Mouse (Mus musculus): ENCODE measurements around the gene Bok. TPM values are rescaled to one million over a fixed set of nuclear protein-coding genes. Genes with fewer than 3 reads are reported as not detected.

The Bok gene
- polyA plus RNA-seq, 1 experiment: 37.8 TPM

DNA sequence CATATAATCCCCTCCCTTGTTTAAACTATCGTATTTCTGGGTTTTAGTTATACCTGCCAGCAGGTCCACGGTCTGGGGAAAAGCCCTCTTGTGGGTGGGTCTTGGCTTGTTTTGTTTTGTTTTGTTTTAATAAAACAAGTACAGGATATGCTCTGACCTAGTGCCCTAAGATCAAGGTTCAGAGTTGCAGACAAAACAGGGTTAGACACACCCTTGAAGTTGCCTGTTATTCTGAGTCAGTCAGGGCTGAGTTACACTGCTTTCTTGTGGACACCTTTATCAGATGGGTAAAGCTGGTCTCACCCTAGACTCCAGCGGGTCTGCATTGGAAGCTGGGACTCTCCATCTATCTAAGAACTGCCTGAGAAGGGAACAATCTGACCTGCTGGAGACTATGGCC is 8.0 kb downstream of the Bok start:
- Histone ChIP-seq H3K4me3 (no peak overlapping the region), H3K4me2 (ENCODE audit: low read depth) (no peak overlapping the region), H3K79me2 (ENCODE audit: control insufficient read depth, insufficient read depth) (no peaks in the 10 kb centered on the region), H3K27me3 (ENCODE audit: control insufficient read depth, insufficient read depth, insufficient read length) (no peaks in the 10 kb centered on the region), H3K36me3 (ENCODE audit: control insufficient read depth, insufficient read depth) (peaks cover 4% of the 10 kb centered on the region), H3ac (ENCODE audit: control insufficient read depth, insufficient read length) (no peak overlapping the region)
- TF ChIP-seq REST (IDR thresholded peaks at IDR 0.05; ENCODE audit: insufficient read depth, insufficient read length): no peak
- no peak for TF ChIP-seq TCF3 (IDR thresholded peaks at IDR 0.05; ENCODE audit: insufficient read length, low read depth)
- no peak for TF ChIP-seq CEBPB (IDR thresholded peaks at IDR 0.05; ENCODE audit: insufficient read depth, poor library complexity, severe bottlenecking)
- TF ChIP-seq MYOG (IDR thresholded peaks at IDR 0.05; ENCODE audit: control insufficient read depth in 1 of 3, insufficient read depth in 1 of 3, insufficient read length in 2 of 3, low read depth in 2 of 3): no peak
- no peak for TF ChIP-seq USF1 (IDR thresholded peaks at IDR 0.05; ENCODE audit: low read depth)
- no peak for TF ChIP-seq E2F4 (IDR thresholded peaks at IDR 0.05; ENCODE audit: insufficient read depth)

DNA sequence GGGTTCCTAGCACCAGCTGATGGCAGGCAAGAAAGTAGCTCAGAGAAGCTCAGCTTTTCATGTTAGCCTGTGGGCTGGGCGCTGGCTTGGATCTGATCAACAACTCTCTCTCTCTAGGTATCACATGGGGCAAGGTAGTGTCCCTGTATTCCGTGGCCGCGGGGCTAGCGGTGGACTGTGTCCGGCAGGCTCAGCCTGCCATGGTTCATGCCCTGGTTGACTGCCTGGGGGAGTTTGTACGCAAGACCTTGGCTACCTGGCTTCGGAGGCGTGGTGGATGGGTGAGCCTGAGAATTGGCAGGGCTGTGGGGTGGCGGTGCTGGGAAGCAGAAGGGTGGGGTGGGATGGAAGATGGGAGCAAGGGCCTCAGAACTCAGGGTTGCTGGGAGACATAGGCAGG is 8.5 kb downstream of the Bok start:
- Histone ChIP-seq H3K36me3 (ENCODE audit: control insufficient read depth, insufficient read depth) (peaks cover 4% of the 10 kb centered on the region), H3K4me3 (no peak overlapping the region), H3K27me3 (ENCODE audit: control insufficient read depth, insufficient read depth, insufficient read length) (no peaks in the 10 kb centered on the region), H3ac (ENCODE audit: control insufficient read depth, insufficient read length) (no peak overlapping the region), H3K79me2 (ENCODE audit: control insufficient read depth, insufficient read depth) (no peaks in the 10 kb centered on the region), H3K4me2 (ENCODE audit: low read depth) (no peak overlapping the region)
- TF ChIP-seq CEBPB (IDR thresholded peaks at IDR 0.05; ENCODE audit: insufficient read depth, poor library complexity, severe bottlenecking): no peak
- no peak for TF ChIP-seq TCF3 (IDR thresholded peaks at IDR 0.05; ENCODE audit: insufficient read length, low read depth)
- no peak for TF ChIP-seq MYOD1 (IDR thresholded peaks at IDR 0.05; ENCODE audit: control insufficient read depth in 1 of 3, insufficient read length in 2 of 3, low read depth in 2 of 3)

DNA sequence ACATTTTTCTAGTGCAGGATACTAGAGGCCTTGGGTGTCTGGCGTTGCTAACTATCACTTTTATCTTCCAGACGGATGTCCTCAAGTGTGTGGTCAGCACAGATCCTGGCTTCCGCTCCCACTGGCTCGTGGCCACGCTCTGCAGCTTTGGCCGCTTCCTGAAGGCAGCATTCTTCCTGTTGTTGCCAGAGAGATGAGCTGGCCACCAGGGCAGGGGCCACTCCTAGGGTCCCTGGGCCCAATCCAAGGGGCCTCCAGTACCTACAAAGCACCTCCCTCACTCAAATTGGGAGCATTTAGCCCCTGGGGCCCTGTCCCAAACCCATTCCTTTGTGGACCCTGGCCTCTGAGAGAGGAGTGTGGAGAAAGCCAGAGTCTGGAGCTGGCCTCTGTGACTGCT is 9.5 kb downstream of the Bok start:
- H3K4me2 ChIP-seq (ENCODE audit: low read depth): no peak overlapping the region
- TF ChIP-seq MYOG (IDR thresholded peaks at IDR 0.05; ENCODE audit: control insufficient read depth in 1 of 3, insufficient read depth in 1 of 3, insufficient read length in 2 of 3, low read depth in 2 of 3) (no peak), TCF12 (IDR thresholded peaks at IDR 0.05; ENCODE audit: insufficient read depth, poor library complexity, severe bottlenecking) (no peak), REST (IDR thresholded peaks at IDR 0.05; ENCODE audit: insufficient read depth, insufficient read length) (no peak), MAX (IDR thresholded peaks at IDR 0.05; ENCODE audit: low read depth) (no peak), CEBPB (IDR thresholded peaks at IDR 0.05; ENCODE audit: insufficient read depth, poor library complexity, severe bottlenecking) (no peak), SRF (IDR thresholded peaks at IDR 0.05; ENCODE audit: control insufficient read depth, insufficient read length, low read depth) (no peak), USF1 (IDR thresholded peaks at IDR 0.05; ENCODE audit: low read depth) (no peak), POLR2A (IDR thresholded peaks at IDR 0.05; ENCODE audit: insufficient read length, low read depth) (no peak), E2F4 (IDR thresholded peaks at IDR 0.05; ENCODE audit: insufficient read depth) (no peak), TCF3 (IDR thresholded peaks at IDR 0.05; ENCODE audit: insufficient read length, low read depth) (no peak), MYOD1 (IDR thresholded peaks at IDR 0.05; ENCODE audit: control insufficient read depth in 1 of 3, insufficient read length in 2 of 3, low read depth in 2 of 3) (no peak), POLR2AphosphoS2 (IDR thresholded peaks at IDR 0.05; ENCODE audit: insufficient read length, low read depth) (no peak)
- no peak overlapping the region for H3K4me3 ChIP-seq
- no peaks in the 10 kb centered on the region for H3K27me3 ChIP-seq (ENCODE audit: control insufficient read depth, insufficient read depth, insufficient read length)
- H3K36me3 ChIP-seq (ENCODE audit: control insufficient read depth, insufficient read depth): peaks cover 4% of the 10 kb centered on the region
- no peak overlapping the region for H3ac ChIP-seq (ENCODE audit: control insufficient read depth, insufficient read length)
- no peaks in the 10 kb centered on the region for H3K79me2 ChIP-seq (ENCODE audit: control insufficient read depth, insufficient read depth)

DNA sequence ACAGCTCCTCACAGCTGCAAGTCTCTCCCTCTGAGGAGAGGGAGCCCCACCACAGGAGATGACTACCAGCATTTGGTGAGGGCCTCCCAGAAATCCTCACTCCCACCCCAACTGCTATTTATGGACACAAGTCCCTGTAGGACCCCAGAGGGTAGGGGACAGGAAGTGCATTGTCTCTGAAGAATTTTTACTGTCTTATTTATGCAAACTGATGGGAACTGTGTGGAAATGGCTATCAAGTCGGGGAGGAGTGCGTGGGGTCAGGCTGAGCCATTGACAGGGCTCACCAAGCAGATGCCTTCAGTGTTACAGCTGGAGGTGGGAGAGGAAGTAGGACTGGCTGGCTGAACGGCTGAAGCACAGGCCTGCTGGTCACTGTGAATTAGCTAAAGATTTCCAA is 11.9 kb downstream of the Bok start:
- no peak for TF ChIP-seq TCF3 (IDR thresholded peaks at IDR 0.05; ENCODE audit: insufficient read length, low read depth)
- TF ChIP-seq SRF (IDR thresholded peaks at IDR 0.05; ENCODE audit: control insufficient read depth, insufficient read length, low read depth): no peak
- no peak for TF ChIP-seq E2F4 (IDR thresholded peaks at IDR 0.05; ENCODE audit: insufficient read depth)
- no peak for TF ChIP-seq POLR2A (IDR thresholded peaks at IDR 0.05; ENCODE audit: insufficient read length, low read depth)
- no peak for TF ChIP-seq USF1 (IDR thresholded peaks at IDR 0.05; ENCODE audit: low read depth)
- TF ChIP-seq MAX (IDR thresholded peaks at IDR 0.05; ENCODE audit: low read depth): no peak
- TF ChIP-seq MYOD1 (IDR thresholded peaks at IDR 0.05; ENCODE audit: control insufficient read depth in 1 of 3, insufficient read length in 2 of 3, low read depth in 2 of 3): no peak
- TF ChIP-seq MYOG (IDR thresholded peaks at IDR 0.05; ENCODE audit: control insufficient read depth in 1 of 3, insufficient read depth in 1 of 3, insufficient read length in 2 of 3, low read depth in 2 of 3): no peak
- H3K27me3 ChIP-seq (ENCODE audit: control insufficient read depth, insufficient read depth, insufficient read length): no peaks in the 10 kb centered on the region
- H3K36me3 ChIP-seq (ENCODE audit: control insufficient read depth, insufficient read depth): peaks cover 4% of the 10 kb centered on the region
- H3ac ChIP-seq (ENCODE audit: control insufficient read depth, insufficient read length): no peak overlapping the region
- H3K79me2 ChIP-seq (ENCODE audit: control insufficient read depth, insufficient read depth): no peaks in the 10 kb centered on the region
- H3K4me2 ChIP-seq (ENCODE audit: low read depth): no peak overlapping the region
- no peak overlapping the region for H3K4me3 ChIP-seq

DNA sequence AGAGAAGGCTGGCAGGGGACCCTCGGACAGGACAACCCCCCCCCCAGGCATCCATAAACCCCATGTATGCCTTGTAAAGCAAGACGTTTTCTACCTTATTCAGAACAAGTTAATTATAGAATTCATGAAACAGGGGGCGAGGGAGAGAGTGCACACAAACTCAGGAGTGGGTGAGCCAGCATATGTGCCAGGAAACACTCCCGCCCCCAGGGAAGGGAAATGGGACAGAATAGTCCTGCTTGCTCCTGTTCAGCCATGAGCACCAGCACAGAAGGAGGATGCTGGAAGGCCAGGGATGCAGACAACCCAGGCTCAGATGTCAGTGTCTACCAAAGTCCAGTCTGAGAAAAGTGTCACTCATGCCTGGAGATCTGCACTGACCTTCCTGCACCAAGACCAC is 13.7 kb downstream of the Bok start:
- no peak overlapping the region for H3K4me2 ChIP-seq (ENCODE audit: low read depth)
- no peak for TF ChIP-seq MAX (IDR thresholded peaks at IDR 0.05; ENCODE audit: low read depth)
- TF ChIP-seq USF1 (IDR thresholded peaks at IDR 0.05; ENCODE audit: low read depth): no peak
- TF ChIP-seq SRF (IDR thresholded peaks at IDR 0.05; ENCODE audit: control insufficient read depth, insufficient read length, low read depth): no peak
- TF ChIP-seq POLR2A (IDR thresholded peaks at IDR 0.05; ENCODE audit: insufficient read length, low read depth): no peak
- TF ChIP-seq REST (IDR thresholded peaks at IDR 0.05; ENCODE audit: insufficient read depth, insufficient read length): no peak
- no peak for TF ChIP-seq POLR2AphosphoS2 (IDR thresholded peaks at IDR 0.05; ENCODE audit: insufficient read length, low read depth)
- no peak overlapping the region for H3ac ChIP-seq (ENCODE audit: control insufficient read depth, insufficient read length)
- H3K36me3 ChIP-seq (ENCODE audit: control insufficient read depth, insufficient read depth): peaks cover 4% of the 10 kb centered on the region
- no peaks in the 10 kb centered on the region for H3K27me3 ChIP-seq (ENCODE audit: control insufficient read depth, insufficient read depth, insufficient read length)
- no peak overlapping the region for H3K4me3 ChIP-seq
- H3K79me2 ChIP-seq (ENCODE audit: control insufficient read depth, insufficient read depth): no peaks in the 10 kb centered on the region
